In the genomic region with DNA sequence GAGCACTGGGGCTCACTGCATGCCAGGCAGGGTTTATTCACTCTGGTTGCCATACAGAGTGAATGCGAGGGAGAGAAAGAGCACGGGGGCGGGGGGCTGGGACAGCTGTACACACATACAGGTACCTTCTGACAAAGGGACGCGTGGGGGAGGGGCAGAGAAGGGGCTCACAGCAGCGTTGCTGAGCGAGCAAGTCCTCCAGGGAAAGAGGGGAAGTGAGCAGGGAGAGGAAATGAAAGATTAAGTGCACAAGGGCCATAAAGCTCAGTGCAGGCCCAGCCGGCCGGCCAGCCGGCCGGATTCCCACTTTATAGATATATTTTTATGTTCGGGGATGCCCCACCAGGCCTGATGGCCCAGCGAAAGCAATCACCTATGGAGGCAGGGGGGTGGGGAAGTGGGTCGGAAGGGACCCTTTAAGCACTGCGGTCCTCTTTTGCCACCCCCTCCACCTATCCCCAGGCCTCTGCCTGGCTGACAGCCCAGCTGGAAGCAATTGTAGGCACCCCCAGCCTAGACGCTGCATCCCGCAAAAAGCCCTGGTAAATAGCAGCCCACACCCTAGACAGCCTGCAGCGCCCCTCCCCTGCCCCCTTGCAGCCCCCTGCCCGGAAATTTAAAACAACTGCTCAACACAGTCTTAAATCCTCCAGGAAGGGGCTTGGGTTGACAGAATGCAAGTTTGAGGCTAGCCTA, we compare ENCODE assay signal across 9 mouse cellular contexts. TPM values are rescaled to one million over a fixed set of nuclear protein-coding genes. Genes with fewer than 3 reads are reported as not detected.
DNase-seq lines count a peak whose midpoint lies in the region; ATAC-seq and TF ChIP-seq lines count a peak whose summit lies in the region.
"Had no signal": no experiment of that assay in that cellular context is flagged by ENCODE, and none has a peak within 500 bp of the region (broad histone marks: within the 10 kb centered on the region; RNA-seq: fewer than 3 reads in every experiment).

No protein-coding gene starts in this region.

- peak overlapping the region; percentile 69 for H3K9ac ChIP-seq in heart, embryonic 13.5 days
- H3K9ac ChIP-seq in hindbrain, embryonic 15.5 days = no peak overlapping the region

- TF ChIP-seq POLR2A in bone marrow macrophage, adult 2 months (IDR thresholded peaks at IDR 0.05; ENCODE audit: borderline replicate concordance, low read depth, low read length) = no peak

- no peak for DNase-seq in heart, postnatal 4 days
- DNase-seq in mesoderm, embryonic 11.5 days (ENCODE audit: low read depth, low spot score) = peak; percentile 68
- DNase-seq in frontal cortex, adult 2 months (ENCODE audit: extremely low spot score in 1 of 2, low spot score in 1 of 2) = no peak
- no peak for DNase-seq in lung, postnatal 4 days
- DNase-seq: cerebellum, adult 2 months had no signal

- ATAC-seq in heart, embryonic 13.5 days (ENCODE audit: extremely low read depth, insufficient number of reproducible peaks, low FRiP score, low TSS enrichment) = no peak
- ATAC-seq in hindbrain, embryonic 15.5 days (ENCODE audit: low FRiP score, low read depth) = peak; percentile 16; the same call in 1 of the 2 replicates
- no peak for ATAC-seq in megakaryocyte-erythroid progenitor cell, adult 5-6 weeks (replicated peaks; ENCODE audit: low FRiP score, low TSS enrichment, poor library complexity, severe bottlenecking)

- H3K27me3 ChIP-seq in heart, embryonic 13.5 days (replicated peaks) = no peaks in the 10 kb centered on the region
- no peaks in the 10 kb centered on the region for H3K27me3 ChIP-seq in hindbrain, embryonic 15.5 days

- H3K4me1 ChIP-seq in heart, embryonic 13.5 days = peaks cover 77% of the 10 kb centered on the region
- peaks cover 30% of the 10 kb centered on the region for H3K4me1 ChIP-seq in bone marrow macrophage, adult 2 months (ENCODE audit: control insufficient read depth, insufficient read depth, low read length)
- H3K4me1 ChIP-seq in hindbrain, embryonic 15.5 days (replicated peaks) = peaks cover 24% of the 10 kb centered on the region

- H3K4me3 ChIP-seq in heart, embryonic 13.5 days = no peak overlapping the region
- peak overlapping the region; percentile 7; the same call in 1 of the 2 replicates for H3K4me3 ChIP-seq in bone marrow macrophage, adult 2 months (ENCODE audit: insufficient read depth, low read length)
- no peak overlapping the region for H3K4me3 ChIP-seq in hindbrain, embryonic 15.5 days

- no peaks in the 10 kb centered on the region for H3K36me3 ChIP-seq in heart, embryonic 13.5 days
- no peaks in the 10 kb centered on the region for H3K36me3 ChIP-seq in hindbrain, embryonic 15.5 days

- WGBS in heart, embryonic 13.5 days = 23% methylated on average over 19 of the region's 19 CpGs
- WGBS in hindbrain, embryonic 15.5 days = 10% methylated on average over 19 of the region's 19 CpGs

- TF ChIP-seq CTCF in bone marrow macrophage, adult 2 months (IDR thresholded peaks at IDR 0.05; ENCODE audit: low read depth, low read length) = no peak

- no peaks in the 10 kb centered on the region for H3K9me3 ChIP-seq in heart, embryonic 13.5 days
- H3K9me3 ChIP-seq in hindbrain, embryonic 15.5 days = no peaks in the 10 kb centered on the region

- peak overlapping the region; percentile 18; the same call in 1 of the 2 replicates for H3K4me2 ChIP-seq in heart, embryonic 13.5 days
- H3K4me2 ChIP-seq in hindbrain, embryonic 15.5 days = no peak overlapping the region

- peak overlapping the region; percentile 62 for H3K27ac ChIP-seq in heart, embryonic 13.5 days (replicated peaks)
- H3K27ac ChIP-seq in bone marrow macrophage, adult 2 months (ENCODE audit: insufficient read depth, low read depth, low read length) = peak overlapping the region; percentile 84
- H3K27ac ChIP-seq in hindbrain, embryonic 15.5 days (replicated peaks) = peak overlapping the region; percentile 14; the same call in 1 of the 2 replicates

RNA-seq across cellular contexts. Expression of a gene that starts 44.9 kb away (rescaled TPM):
- 59.8 and 61.9 TPM in 2 replicates for polyA plus RNA-seq in heart, embryonic 13.5 days (2015; fragmentation: Nextera tagmentation; extraction: Ambion mirVana)
- 10 to 100 TPM; 55.3 to 58.7 TPM for total RNA-seq in heart, postnatal 4 days (2021)
- 34.8 and 39.3 TPM in 2 replicates for polyA plus RNA-seq in bone marrow macrophage, adult 2 months (2012; ENCODE audit: insufficient read depth, insufficient read length, missing spikeins)
- 143 and 151 TPM in 2 replicates for polyA plus RNA-seq in hindbrain, embryonic 15.5 days (2015; fragmentation: Nextera tagmentation; extraction: Ambion mirVana)
- 104 and 138 TPM in 2 replicates for total RNA-seq in megakaryocyte-erythroid progenitor cell, adult 5-6 weeks (2014; fragmentation: Nextera tagmentation)
- total RNA-seq in megakaryocyte-erythroid progenitor cell, adult 5-6 weeks (2017) = 50.5 and 63.4 TPM in 2 replicates
- polyA plus RNA-seq in frontal cortex, adult 2 months (2012; rRNA removed) = 92.7 and 95.6 TPM in 2 replicates

Comparison
In these comparisons a context has a peak if more than half of its experiments do, and no peak if none do; other contexts are left out.
1. H3K27ac ChIP-seq: peak in every context shown above with its lines; median percentile 84 in bone marrow macrophage, adult 2 months; 62 in heart, embryonic 13.5 days; 14 in hindbrain, embryonic 15.5 days.